Mouse (Mus musculus) left cerebral cortex, adult 2 months (tissue): ENCODE results near the gene Rps11. TPM values are rescaled to one million over a fixed set of nuclear protein-coding genes. Genes with fewer than 3 reads are reported as not detected.

ENCODE experiments used
- DNase-seq, 2 experiments: peaks; one replicate each; pipeline ENCODE4 v3.0.0; 2021 to 2022; ENCODE audit warnings: low spot score in 2 of 2, mixed read lengths in 1 of 2; ENCODE audit errors: extremely low spot score in 1 of 2
- H3K27ac ChIP-seq: fragments of 200-600 bp; 2 replicates; pipeline ENCODE4 v1.8.1; 2022
- H3K4me3 ChIP-seq: fragments of 200-600 bp; 2 replicates; pipeline ENCODE4 v1.8.1; 2022
- CTCF ChIP-seq: fragments of 200-600 bp; IDR thresholded peaks from 2 replicates; pipeline ENCODE4 v1.8.1; 2022; ENCODE audit warnings: antibody characterized with exemption, mild to moderate bottlenecking, moderate library complexity
- intact Hi-C: fragments of 180-260 bp; cut with DNase I; formaldehyde crosslinking; loops from one replicate; pipeline ENCODE4 v1.15.1; 2025
- total RNA-seq, 2 experiments: library from RNA; stranded (reverse); gene quantifications; 2 replicates each; pipeline ENCODE4 v1.2.3; 2021

Rps11 gene
- total RNA-seq, 2 experiments from 2014 or later, result 421 to 444 TPM

DNA sequence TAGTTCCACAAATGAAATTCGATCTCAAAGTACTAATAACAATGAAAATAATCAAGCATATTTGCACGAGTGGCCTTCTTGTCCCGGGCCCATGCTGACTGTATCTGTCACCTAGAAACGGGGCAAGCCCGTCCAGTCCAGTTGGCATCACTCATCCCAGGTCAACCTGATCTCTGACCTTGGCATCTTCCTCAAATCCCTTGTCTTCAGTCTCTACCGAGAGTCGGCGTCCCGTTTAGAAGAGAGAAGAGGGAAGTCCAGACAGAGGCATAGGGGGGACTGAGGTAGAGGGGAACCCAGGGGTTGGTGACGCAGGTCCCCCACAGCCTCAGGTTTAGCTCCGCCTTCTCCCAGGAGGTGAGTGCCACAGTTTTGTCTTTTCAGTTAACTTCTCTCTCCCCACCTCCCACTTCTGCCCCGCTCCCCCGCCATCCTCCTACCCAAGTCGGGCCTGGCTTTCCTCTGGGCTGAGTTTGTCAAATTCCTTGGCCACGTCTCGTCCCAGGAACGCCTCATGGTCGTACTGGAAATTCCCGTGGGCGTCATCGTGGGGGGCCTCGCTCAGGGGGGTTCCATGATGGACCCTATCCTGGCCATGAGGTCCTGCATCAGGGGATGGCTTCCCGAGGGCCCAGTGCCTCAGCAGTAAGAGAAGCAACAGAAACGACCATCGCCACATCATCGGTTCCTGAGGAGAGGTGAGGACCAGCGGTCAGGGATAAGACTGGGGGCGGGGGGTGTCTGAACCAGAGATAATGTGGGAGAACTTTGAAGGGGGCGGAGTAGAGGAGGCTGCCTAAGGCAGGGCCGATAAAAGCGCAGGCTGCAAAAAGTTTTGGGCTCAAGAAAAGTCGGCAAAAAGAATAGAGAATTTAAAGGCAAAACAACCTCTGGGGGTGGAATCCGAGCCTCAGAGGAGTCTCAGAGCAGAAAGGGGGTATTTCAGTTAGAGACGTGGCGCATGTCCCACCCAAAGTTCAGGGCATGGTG is 32.9 kb downstream of the Rps11 start:
- Histone ChIP-seq H3K27ac (no peak overlapping the region), H3K4me3 (peak overlapping the region; percentile 18; the same call in 1 of the 2 replicates)
- no peak for TF ChIP-seq CTCF
- no peak for DNase-seq
- intact Hi-C loops, result no loop called here

DNA sequence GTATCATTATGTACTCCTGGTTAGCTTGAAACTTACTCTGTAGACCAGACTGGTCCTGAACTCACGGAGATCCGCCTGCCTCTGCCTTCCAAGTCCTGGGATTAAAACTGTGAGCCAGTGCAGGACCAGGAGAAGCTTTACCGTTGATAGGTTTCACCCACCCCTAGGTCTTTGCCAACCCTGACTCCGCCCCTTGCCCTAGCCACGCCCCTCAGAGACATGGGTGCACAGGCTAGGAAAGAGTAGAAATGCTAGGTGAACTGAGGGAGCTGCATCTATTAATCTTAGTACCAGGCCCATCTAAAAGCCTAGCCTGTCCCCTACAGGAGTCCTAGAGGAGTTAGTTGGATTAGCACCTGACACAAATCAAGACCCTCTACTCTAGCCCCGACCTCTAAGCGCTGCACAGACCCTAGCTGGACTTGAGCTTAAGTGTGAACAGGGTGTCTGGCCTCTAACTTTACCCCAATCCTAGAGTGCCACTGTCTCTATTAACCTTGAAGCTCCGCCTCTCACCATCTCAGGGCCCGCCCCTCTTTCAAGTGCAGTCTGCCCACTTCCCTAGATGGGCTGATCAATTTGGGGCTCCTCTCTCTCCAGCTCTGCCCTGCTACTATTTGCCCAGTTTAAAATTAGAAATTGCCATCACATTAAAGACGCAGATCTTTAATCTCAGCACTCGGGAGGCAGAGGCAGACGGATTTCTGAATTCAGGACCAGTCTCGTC is 33.8 kb downstream of the Rps11 start:
- DNase-seq, result no peak
- Histone ChIP-seq H3K4me3 (no peak overlapping the region), H3K27ac (no peak overlapping the region)
- no peak for TF ChIP-seq CTCF
- intact Hi-C loops, result no loop called here

DNA sequence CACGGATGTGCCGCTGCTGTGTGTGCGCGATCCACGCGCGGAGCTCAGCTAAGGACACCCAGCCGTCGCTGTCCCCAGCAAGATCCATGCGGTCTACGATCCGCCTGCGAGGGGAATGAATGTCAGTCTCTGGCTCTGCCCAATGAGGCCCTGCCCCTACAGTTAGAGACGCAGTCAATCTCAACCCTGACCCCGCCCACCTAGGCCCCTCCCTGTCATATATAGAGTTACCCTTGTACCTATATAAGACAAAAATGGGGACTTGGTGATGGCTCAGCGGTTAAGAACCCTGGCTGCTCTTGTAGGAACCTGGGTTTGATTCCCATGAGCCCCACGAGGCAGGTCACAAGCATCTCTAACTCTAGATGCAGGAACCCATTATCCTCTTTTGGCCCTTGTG is 35.6 kb downstream of the Rps11 start:
- Histone ChIP-seq H3K27ac (no peak overlapping the region), H3K4me3 (no peak overlapping the region)
- no peak for DNase-seq
- TF ChIP-seq CTCF, result no peak
- intact Hi-C loops, result no loop called here

DNA sequence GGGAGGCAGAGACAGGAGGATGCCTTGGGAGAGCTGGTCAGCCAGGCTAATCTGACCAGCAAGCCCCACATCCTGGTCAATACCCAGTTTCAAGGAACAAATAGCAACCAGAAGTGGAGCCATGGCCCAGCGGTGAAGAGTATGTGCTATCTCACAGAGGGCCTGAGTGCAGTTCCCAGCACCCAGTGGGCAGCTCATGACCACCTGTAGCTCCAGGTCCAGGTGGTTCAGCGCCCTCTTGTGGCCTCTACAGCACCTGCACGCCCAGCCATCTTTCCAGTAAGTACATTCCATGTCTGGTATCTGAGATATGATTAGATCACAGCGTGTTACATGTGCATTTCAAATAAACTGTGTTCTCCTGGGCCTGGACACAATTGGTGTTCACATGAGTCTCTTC is 38.2 kb downstream of the Rps11 start:
- Histone ChIP-seq H3K4me3 (no peak overlapping the region), H3K27ac (no peak overlapping the region)
- no peak; the same call in 1 of the 2 replicates for TF ChIP-seq CTCF
- intact Hi-C loops, result no loop called here
- no peak for DNase-seq

DNA sequence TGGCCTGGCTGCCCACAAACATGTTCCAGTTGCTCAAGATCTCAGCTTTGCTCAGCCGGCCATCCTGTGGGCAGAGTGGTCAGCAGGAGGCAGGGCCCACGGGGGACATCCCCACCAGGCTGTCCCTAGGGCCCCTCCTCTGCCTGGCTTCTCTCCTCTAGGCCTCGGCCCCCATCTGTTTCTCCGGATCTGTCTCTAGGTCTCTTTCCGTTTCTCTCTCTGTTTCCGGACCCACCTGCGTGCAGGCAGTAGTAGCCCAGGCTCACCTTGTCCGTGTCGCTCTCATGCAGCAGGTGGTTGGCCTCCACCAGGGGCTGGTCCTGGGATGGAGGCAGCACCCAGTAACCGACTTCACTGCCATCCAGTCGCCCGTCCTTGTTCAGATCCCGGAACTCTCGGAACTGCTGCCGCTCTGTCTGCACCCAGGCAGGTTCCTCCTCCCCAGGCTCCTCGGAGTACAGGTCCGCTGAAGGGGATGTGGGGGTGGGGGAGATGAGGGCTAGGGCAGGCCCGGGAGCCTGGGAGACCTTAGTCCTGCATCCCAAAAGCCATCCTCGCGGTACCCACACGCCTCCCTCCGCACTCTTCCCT is 40.8 kb downstream of the Rps11 start:
- intact Hi-C loops, result loop anchor here (5.0 kb wide), 1 partner anchor 214 kb away; no protein-coding TSS in a partner anchor
- DNase-seq, result no peak
- no peak overlapping the region for H3K4me3 ChIP-seq
- peak overlapping the region; percentile 19; the same call in 1 of the 2 replicates for H3K27ac ChIP-seq
- no peak for TF ChIP-seq CTCF

DNA sequence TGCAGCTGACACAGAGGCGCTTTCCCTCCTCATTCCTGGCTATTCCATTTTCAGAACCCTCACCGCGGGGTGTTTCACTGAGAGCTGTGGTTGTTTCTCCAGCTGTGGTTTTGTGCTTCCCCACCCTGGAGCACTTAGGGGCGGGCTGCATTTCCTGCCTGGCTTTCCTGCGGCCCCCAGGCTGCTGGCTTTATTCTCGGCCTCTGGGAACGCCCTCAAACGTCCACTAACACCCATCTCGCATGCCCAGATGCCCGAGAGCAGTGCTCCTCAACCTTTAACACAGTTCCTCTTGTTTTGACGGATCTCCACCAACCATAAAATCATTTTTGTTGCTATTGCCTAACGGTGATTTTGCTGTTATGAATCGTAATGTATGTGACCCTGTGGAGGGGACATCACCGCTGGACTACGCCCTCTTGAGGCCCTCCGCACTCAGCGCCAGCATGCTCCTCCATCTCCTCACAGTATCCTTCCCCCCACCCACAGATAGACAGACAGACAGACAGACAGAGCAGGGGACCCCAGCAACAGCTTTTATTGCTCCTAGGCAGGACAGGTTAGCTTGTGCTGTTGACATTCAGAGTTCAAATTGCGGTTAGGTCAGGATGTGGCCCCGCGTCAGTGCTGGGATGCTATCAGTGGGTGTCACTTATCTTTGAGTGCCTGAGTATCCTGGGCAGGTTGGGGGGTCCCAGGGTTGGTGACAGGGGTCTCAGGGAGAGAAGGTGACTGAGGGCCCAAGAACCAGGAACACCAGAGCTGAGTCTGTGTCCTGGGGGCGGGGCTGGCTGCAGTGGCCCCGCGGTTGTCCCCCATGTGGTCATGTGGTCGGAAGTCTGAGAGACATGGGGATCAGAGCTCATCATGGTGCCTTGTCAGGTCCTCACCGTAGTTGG is 41.6 kb downstream of the Rps11 start:
- DNase-seq, result no peak
- TF ChIP-seq CTCF, result no peak; the same call in 1 of the 2 replicates
- no peak overlapping the region for H3K4me3 ChIP-seq
- peak overlapping the region; percentile 70 for H3K27ac ChIP-seq
- intact Hi-C loops, result loop anchor here (5.0 kb wide), 1 partner anchor 215 kb away; no protein-coding TSS in a partner anchor

DNA sequence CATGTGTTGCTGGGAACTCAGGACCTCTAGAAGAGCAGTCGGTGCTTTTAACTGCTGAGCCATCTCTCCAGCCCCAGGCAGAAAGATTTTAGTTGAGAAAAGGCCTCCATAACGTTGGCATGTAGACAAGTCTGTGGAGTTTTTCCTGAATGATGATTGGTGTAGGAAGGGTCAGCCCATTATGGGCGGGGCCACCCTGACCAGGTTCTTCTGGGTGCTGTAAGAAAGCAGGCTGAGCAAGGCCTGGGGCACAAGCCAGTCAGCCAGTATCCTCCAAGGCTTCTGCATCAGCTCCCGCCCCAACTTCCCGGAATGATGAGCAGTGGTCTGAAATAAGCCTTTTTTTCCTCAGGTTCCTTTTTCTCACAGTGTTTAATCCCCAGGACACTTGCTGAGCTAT is 43.2 kb downstream of the Rps11 start:
- DNase-seq, result no peak

DNA sequence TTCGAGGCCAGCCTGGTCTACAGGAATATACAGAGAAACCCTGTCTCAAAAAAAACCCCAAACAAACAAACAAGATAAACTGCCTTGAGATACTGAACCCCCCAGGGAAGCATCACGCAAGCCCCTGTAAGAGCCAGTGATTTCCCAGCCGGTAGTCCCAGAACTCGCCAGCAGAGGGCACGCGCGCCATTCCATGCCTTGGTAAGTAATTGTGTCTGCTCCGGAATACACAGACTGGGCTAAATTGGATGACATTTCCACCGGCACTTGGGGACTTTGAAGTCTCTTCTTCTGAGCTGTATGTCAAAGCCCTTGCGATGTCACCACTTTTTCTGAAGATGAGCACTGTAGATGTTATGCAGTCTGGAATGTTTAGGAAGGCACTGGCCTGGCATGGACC is 44.4 kb downstream of the Rps11 start:
- TF ChIP-seq CTCF, result peak; percentile 85
- Histone ChIP-seq H3K27ac (0 out of 2 replicates have a peak overlapping the region, but pooled peaks have one; percentile 28), H3K4me3 (no peak overlapping the region)
- intact Hi-C loops, result loop anchor here (1.0 to 5.0 kb wide), 3 partner anchors 49 to 217 kb away; partner anchors contain the start of genes Flt3l, Gm45713 and Rpl13a
- peak; percentile 85 to 93 for DNase-seq

More for the DNA sequence above, 43.2 kb downstream of the Rps11 start:
- Histone ChIP-seq H3K4me3 (no peak overlapping the region), H3K27ac (no peak overlapping the region)
- intact Hi-C loops, result loop anchor here (2.0 to 5.0 kb wide), 2 partner anchors 48 to 216 kb away; partner anchors contain the start of gene Rpl13a
- no peak for TF ChIP-seq CTCF

DNA sequence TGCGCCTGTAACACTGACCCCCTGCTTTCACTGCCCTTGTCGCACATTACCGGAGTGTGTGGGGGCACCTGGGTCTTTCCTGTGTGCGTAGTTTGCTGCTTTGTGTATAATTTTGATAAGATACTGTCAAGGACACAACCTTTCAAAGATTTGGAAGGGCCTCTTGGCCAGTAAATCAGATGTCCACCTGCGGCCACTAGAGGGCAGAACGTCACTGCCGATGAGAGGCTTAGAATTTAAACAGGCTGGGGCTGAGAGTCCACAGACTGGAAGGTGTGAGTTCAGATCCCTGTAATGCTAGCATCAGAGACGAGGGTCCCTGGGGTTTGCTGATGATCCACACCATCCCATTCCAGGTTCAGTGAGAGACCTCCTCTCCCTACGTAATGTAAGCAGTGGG is 45.7 kb downstream of the Rps11 start:
- intact Hi-C loops, result no loop called here
- TF ChIP-seq CTCF, result peak; percentile 80
- no peak overlapping the region for H3K27ac ChIP-seq
- DNase-seq, result peak; percentile 50 to 67
- no peak overlapping the region for H3K4me3 ChIP-seq

DNA sequence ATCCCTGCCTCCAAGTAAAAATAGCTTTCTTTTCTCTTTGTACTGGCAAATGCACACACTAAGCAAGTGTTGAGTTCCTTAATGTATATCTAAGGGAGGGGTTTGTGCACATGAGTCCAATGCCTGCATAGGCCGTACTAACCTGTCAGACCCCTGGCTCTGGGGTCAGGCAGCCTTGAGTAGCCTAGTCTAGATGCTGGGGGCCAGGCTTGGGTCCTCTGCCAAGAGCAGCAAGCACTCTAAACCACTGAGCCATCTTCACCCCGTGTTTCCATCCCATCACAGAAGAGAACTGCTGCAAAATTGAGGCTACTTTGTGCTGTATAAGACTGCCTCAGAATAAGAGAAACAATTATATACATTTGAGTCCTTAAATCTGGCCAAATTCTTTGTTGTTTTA is 46.4 kb downstream of the Rps11 start:
- intact Hi-C loops, result no loop called here
- no peak for DNase-seq
- H3K4me3 ChIP-seq, result no peak overlapping the region
- no peak overlapping the region for H3K27ac ChIP-seq
- TF ChIP-seq CTCF, result no peak

DNA sequence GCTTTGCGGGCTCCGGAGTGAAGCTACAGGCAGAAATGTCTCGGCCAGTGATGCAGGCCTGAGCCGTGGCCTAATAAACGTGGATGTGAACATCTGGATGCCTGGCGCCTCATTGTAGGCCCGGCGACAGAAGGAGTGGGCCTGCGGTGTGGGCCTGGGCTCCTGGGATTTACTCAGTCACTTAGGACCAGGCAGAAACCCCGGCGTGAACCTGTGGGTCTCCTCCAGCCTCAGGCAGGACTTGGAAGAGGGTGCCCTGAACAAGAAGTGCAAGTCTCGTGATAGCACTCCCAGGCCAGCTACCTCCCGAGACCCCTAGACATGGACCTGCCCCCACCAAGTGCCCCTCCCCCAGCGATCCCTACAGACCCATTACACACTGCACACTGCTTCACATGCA is 46.9 kb downstream of the Rps11 start:
- DNase-seq, result no peak
- no peak for TF ChIP-seq CTCF
- no peak overlapping the region for H3K27ac ChIP-seq
- H3K4me3 ChIP-seq, result no peak overlapping the region
- intact Hi-C loops, result no loop called here
